Mouse (Mus musculus): ENCODE results near the gene Slc25a36. TPM values are rescaled to one million over a fixed set of nuclear protein-coding genes. Genes with fewer than 3 reads are reported as not detected.

Gene Slc25a36
- total RNA-seq, 2 experiments from 2014 or later = 34.0 to 37.2 TPM

DNA sequence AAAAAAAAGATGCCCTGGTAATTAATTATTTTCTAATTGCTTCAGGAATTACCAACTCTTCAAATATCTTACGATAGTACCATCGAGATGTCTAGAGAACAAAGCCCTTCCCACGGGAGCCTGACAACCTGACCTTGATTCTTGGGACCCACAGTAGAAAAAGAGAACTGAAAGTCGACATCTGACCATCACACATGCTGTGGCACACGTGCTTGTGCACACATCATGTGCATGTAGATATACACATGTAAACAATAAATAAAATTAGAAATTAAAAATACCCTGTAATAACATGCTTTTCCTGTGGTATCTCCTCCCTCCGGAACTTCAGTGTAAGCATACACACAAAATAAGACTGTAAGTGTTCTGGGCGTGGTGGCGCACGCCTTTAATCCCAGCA lies 49.3 kb downstream of the Slc25a36 start:
- DNase-seq = no peak
- intact Hi-C loops (cut with DNase I; ENCODE audit: low total_unique reads) = no loop called here

DNA sequence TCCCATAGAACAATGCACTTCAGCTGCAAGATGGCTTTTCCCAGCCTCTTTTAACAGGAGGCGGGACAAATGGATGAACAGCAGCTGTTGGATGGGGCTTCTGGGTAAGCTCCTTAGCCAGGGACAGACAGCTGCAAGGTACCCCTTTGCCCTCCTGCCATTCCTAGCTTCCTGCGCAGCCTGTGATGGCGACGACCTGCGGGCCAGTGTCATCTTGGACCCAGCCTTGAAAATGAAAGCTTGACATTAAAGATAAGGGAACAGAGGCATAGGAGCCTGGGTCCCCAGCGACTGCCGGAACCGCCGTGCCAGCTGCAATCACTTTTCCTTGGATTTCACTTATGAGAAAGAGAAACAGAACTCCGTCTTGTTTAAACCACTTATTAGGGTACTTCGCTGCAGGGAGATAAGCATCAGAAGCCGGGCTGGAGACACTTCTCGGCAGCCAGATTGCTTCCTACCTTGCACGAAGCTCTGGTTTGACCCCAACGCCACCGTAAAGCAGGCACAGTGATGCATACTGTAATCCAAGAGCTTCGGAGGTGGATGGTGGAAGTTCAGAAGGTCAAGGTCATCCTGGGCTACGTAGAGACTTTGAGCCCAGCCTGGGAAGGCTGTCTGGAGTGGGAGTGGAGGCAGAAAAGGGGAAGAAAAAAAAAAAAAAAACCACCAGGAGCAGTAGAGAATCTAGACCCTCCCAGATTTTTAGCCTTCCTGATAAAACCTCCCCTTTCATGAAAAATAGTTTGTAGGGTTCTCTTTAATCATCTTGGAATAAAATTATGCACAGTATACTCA lies 54.2 kb downstream of the Slc25a36 start:
- intact Hi-C loops (cut with DNase I; ENCODE audit: low total_unique reads) = no loop called here
- DNase-seq = no peak

DNA sequence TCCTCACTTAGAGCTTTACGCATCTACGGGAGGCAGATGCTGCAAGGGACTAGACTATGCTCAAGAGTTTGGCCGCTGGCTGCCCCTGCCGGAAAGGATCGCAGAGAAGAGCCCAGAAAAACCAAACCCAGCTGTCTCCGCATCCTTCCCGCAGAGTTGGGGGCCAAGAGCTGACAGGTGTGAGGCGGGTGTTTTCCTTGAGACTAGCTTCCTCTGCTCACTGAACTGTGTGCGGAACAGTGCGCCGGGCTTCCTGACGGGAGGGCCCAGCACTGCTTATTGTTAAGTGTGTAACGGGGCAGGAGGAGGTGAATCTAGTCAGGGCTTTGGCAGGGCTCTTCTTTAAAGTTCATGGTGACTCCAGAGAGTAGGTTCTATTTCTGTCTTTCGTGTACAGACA lies 55.1 kb downstream of the Slc25a36 start:
- peak; percentile 47 for DNase-seq
- intact Hi-C loops (cut with DNase I; ENCODE audit: low total_unique reads) = no loop called here

DNA sequence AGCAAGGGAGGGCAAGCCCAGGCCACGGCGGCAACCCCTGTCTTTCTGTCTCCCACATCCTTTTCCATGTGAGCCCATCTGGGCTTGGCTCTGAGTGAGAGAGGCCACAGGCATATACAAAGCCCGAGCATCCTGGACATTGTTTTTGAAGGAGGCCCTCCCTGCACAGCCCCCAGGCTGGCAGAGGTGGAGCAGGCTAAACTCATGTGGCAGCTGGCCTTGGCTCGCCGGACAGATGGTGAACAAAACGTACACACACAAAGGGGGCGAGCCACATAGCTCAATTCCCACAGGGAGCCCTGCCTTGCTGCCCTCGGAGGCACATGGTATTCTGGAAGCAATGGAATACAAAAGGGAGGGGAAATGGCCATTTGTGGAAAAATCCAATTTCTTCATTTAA lies 59.8 kb downstream of the Slc25a36 start:
- DNase-seq = peak; percentile 18
- intact Hi-C loops (cut with DNase I; ENCODE audit: low total_unique reads) = no loop called here

DNA sequence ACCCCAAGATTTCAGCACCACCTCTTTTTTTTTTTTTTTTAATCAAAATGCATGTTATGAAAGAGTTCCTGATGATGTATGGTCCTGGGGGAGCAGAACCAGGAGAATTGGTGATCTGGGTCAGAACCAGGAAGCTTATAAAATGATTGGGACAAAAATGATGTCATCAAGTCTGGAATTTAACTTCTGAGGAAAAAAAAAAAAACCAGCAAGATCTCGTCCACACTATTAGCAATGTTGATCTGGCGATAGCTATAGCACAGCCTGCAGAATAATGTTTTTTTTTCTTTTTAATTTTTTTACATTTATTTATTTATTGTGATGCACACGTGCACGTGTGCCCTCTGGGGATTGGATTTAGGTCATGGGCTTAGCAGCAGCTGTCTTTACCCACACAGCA lies 64.7 kb downstream of the Slc25a36 start:
- no peak for DNase-seq
- intact Hi-C loops (cut with DNase I; ENCODE audit: low total_unique reads) = no loop called here

DNA sequence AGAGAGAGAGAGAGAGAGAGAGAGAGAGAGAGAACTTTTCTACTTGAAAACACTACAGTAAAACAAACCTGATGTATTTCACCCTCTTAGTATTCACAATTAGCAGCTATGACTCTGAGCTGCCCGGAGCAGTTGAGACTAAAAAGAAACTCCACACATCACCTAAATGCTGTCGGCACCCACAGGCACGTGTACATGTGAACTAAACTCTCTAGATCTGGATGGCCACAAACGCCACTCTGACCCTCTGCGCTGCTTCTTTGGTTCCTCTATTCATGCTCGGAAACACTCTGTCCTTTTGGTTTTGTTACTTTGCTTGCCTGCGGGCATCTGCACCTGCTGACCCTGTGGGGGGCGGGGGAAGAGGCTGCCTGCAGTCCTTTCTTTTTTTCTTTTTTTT lies 69.3 kb downstream of the Slc25a36 start:
- intact Hi-C loops (cut with DNase I; ENCODE audit: low total_unique reads) = no loop called here

DNA sequence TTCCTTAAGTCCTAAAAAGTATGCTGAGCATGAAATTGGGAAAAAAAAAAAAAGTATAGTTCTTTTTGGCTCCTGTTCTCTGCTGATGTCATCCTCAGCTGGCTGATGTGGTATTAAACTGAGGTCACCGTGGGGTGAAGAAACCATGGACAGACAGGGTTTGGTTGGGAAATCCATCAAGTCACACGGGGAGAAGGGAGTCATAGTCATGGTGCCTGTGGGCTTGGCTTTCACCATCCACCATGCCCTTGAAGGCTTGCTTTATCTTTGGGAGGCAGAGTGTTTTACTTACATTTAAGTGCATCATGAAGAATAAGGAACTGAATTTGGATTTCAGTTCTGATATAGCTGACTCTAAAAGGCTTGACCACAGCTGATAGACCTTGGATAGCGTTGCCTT lies 72.9 kb downstream of the Slc25a36 start:
- DNase-seq = no peak
- intact Hi-C loops (cut with DNase I; ENCODE audit: low total_unique reads) = no loop called here

More for the DNA sequence above, 69.3 kb downstream of the Slc25a36 start:
- no peak for DNase-seq

DNA sequence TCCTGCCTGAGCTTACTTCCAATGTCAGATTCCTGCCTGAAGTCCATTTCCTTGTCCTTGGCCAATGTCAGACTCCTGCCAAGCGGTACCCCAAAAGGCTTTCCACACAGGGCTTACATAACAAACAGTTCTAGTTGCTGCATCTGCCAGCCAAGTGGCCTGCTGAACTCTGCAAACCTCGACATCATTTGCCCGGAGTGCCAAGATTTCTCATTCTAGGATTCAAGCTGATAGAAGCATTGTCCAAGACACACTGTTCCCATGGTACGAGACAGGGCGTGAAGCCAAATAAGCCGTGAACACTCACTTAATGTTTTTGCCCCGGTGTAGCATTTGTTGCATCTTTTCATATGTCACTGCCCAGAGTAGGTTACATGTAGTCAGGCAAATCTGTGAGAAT lies 74.3 kb downstream of the Slc25a36 start:
- DNase-seq = no peak
- intact Hi-C loops (cut with DNase I; ENCODE audit: low total_unique reads) = no loop called here

DNA sequence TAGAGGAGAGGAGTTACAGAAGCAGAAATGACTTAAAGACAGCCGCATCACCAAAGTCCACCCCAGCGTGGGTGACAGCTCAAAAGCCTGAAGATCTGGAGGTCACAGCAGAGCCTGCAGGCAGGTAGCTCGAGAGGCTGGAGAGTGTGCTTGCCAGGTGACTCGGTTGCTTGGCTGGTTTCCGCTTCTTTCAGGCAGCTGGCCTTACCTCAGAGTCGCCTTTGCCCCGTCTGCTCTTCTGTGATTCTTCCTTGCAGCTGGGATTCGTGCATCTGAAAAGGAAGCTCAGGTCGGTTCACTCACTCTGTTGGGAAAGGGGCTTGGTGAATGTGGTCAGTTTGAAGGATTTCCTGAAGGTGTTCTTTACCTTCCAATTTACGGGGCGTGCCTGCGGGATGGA lies 83.6 kb downstream of the Slc25a36 start:
- intact Hi-C loops (cut with DNase I; ENCODE audit: low total_unique reads) = no loop called here
- no peak for DNase-seq

DNA sequence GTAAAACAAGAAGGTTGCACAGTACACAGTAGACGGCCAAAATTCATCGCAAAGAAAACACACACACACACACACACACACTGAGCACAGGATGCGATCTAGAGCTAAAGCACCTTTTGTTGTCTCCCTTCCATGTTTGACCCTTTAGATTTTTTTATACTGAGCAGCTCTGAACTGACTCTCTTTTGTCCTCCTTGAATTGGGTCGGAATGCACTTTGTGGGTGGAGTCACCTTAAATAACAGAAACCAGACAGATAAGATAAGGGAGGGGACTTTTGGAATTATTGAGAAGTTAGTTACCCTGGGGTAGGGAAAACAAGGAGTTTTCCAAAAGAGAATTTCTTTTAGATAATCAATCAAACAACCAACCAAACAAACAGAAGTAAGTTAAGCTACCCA lies 85.0 kb downstream of the Slc25a36 start:
- DNase-seq = no peak
- intact Hi-C loops (cut with DNase I; ENCODE audit: low total_unique reads) = no loop called here

Other genes starting within 250 kb of the Slc25a36 start
- gene Pxylp1, start 218.5 kb downstream of the Slc25a36 start, total RNA-seq (2021) = 1 to 10 TPM; 2.2 to 2.4 TPM
- gene Spsb4, start 92.3 kb downstream of the Slc25a36 start, total RNA-seq (2021) = 1 to 10 TPM; 2.6 to 6.3 TPM